Mouse (Mus musculus) kidney, postnatal 0 days (tissue): Measurements from ENCODE around the gene Boll. TPM values are rescaled to one million over a fixed set of nuclear protein-coding genes. Genes with fewer than 3 reads are reported as not detected.
A peak's percentile ranks its signal among the peaks of the same experiment; 100 is the strongest.

Source experiments
- ATAC-seq: fragments of 200-750 bp; cut with Nextera tagmentation; replicated peaks from 2 replicates; pipeline ENCODE4 v1.8.0; 2017; ENCODE audit warnings: low read depth, moderate number of reproducible peaks, moderate TSS enrichment, moderate library complexity; ENCODE audit not compliant: low FRiP score
- DNase-seq: peaks from one replicate; pipeline ENCODE4 v3.0.0-alpha.2; 2016; ENCODE audit warnings: low spot score
- H3K27ac ChIP-seq: fragments of 300-500 bp; sonication (generic); 2 replicates; pipeline ENCODE4 v1.5.1; 2014; ENCODE audit warnings: mild to moderate bottlenecking
- H3K27me3 ChIP-seq: fragments of 300-500 bp; sonication (generic); 2 replicates; pipeline ENCODE4 v1.6.1; 2014; ENCODE audit warnings: low read length, mixed read lengths; ENCODE audit not compliant: insufficient read depth
- H3K36me3 ChIP-seq: fragments of 300-500 bp; sonication (generic); 2 replicates; pipeline ENCODE4 v1.6.1; 2014; ENCODE audit warnings: low read length, mixed read lengths; ENCODE audit not compliant: insufficient read depth
- H3K4me1 ChIP-seq: fragments of 300-500 bp; sonication (generic); replicated peaks from 2 replicates; pipeline ENCODE4 v1.6.1; 2014; ENCODE audit warnings: antibody characterized with exemption, low read length, mixed read lengths; ENCODE audit not compliant: insufficient read depth
- H3K4me2 ChIP-seq: fragments of 300-500 bp; sonication (generic); 2 replicates; pipeline ENCODE4 v1.6.1; 2014; ENCODE audit warnings: mild to moderate bottlenecking, low read length, moderate library complexity, mixed read lengths
- H3K4me3 ChIP-seq: fragments of 300-500 bp; sonication (generic); replicated peaks from 2 replicates; pipeline ENCODE4 v1.5.1; 2014; ENCODE audit warnings: low read depth, low read length
- H3K9ac ChIP-seq: fragments of 300-500 bp; sonication (generic); 2 replicates; pipeline ENCODE4 v1.6.1; 2014; ENCODE audit warnings: low read depth, low read length
- H3K9me3 ChIP-seq: fragments of 300-500 bp; sonication (generic); replicated peaks from 2 replicates; pipeline ENCODE4 v1.6.1; 2016; ENCODE audit warnings: low read length, inconsistent platforms, mixed read lengths
- CTCF ChIP-seq: IDR thresholded peaks from 2 replicates; pipeline ENCODE4 v1.5.1; 2016; ENCODE audit warnings: antibody characterized with exemption, low read depth, mild to moderate bottlenecking, moderate library complexity
- WGBS: fragments of 180-500 bp; shearing (Covaris S2); extraction: QIAGEN DNeasy Blood & Tissue Kit; methylation state at CpG from one replicate; pipeline ENCODE4 v1.1.7; 2014; 5-methylcytosine and 5-hydroxymethylcytosine counted together
- polyA plus RNA-seq: library from polyadenylated mRNA; unstranded; fragments of >200 nt; fragmentation: Nextera tagmentation; extraction: Ambion mirVana; gene quantifications from 2 replicates; pipeline ENCODE4 v1.2.1, GENCODE M21; 2015

Boll gene
- polyA plus RNA-seq, 1 experiment from 2014 or later: 0.72 TPM

DNA sequence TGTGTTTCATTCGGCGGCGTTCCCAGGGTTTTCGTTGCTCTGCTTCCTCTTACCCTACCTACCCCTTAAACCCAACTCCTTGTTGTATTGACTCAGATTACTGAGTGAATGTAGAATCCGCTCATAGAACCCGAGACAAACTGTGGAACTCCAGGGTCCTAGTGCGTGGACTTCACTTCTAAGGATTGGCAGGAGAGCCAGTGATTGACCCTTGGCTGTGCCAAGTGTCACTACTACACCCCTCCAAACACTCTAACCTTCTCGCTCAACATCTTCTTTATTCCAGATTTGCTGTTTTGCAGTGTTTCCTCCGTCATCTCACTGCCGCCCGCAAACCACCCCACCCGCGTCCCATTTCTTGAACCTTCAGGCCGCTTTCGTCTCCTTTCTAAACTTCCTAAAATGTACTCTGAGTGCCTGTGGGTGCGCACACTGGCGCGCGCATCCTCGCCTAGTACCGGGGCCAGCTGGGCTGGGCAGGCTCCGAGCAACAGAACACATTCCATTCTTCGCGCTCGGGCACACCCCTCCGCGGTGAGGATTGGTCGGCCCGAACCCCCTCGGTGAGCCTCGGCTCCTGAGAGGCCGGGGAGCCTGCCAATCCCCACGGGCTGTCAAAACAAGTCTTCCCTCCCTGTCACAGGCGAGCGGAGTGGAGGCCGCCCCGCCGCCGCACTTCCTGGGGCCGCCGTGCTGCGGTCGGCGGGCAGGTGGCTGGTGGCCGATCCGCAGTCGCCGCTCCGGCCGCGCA is 42.2 kb upstream of the Boll start, which contains the start of gene Plcl1:
Plcl1 (plus strand) TSS at position 650 of the 751 bp plus-strand sequence.
- TF ChIP-seq CTCF: no peak
- H3K27ac ChIP-seq: peak within 1 kb of the TSS; percentile 75
- ATAC-seq: peak; percentile 99
- peaks cover 10% of the 10 kb centered on the region; the same call in 1 of the 2 replicates for H3K4me1 ChIP-seq
- H3K9me3 ChIP-seq: no peaks in the 10 kb centered on the region
- H3K4me2 ChIP-seq: peak within 1 kb of the TSS; percentile 98
- peak within 1 kb of the TSS; percentile 87 for H3K4me3 ChIP-seq
- WGBS: 3% methylated on average over 46 of the region's 51 CpGs
- no peaks in the 10 kb centered on the region for H3K36me3 ChIP-seq
- H3K27me3 ChIP-seq: no peaks in the 10 kb centered on the region
- peak within 1 kb of the TSS; percentile 63 for H3K9ac ChIP-seq
- peak; percentile 97 for DNase-seq

DNA sequence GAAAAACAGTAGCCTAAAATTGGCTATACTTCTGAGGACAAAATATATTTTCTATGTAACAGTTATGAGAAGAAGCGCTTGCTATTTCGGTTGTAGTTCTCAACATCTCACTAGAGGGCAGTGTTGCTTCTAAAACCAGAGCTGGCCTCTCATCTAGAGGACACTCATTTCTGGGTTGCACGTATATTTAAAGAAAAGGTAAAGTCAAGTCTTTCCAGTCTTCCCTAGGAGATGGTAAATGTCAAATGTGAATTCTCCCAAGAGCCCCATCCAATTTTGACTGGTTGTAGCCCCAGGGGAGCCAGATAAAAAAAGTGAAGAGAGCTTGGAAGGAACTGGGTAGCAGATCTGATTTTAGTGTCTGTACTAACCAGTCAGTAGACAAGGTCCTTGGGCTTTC is 41.2 kb upstream of the Boll start:
- H3K36me3 ChIP-seq: no peaks in the 10 kb centered on the region
- H3K27ac ChIP-seq: no peak overlapping the region
- H3K4me2 ChIP-seq: peak overlapping the region; percentile 98; the same call in 1 of the 2 replicates
- no peak for ATAC-seq
- peak; percentile 90 for TF ChIP-seq CTCF
- no peak overlapping the region for H3K4me3 ChIP-seq
- no peak overlapping the region for H3K9ac ChIP-seq
- 4% methylated on average over 3 of the region's 3 CpGs for WGBS
- H3K27me3 ChIP-seq: no peaks in the 10 kb centered on the region
- peak; percentile 87 for DNase-seq
- H3K9me3 ChIP-seq: no peaks in the 10 kb centered on the region
- peaks cover 10% of the 10 kb centered on the region; the same call in 1 of the 2 replicates for H3K4me1 ChIP-seq

DNA sequence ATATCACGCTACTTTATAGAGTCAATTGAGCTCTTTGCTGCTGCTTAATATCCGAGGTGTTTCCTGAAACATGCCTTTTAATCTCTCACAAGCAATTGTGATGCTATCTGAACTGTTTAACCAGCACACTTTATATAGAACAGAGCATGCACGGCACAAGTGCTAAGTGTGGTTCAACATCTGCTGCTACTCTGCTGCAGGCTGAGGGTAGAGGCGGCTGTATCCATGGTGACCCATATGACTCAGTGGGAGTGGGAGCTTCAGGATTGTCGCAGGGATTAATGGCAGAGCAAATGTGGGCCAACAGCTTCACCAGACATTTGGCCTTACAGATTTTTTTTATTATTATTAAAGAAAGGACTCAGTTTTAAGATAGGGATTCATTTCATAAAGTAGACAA is 36.6 kb upstream of the Boll start:
- H3K36me3 ChIP-seq: no peaks in the 10 kb centered on the region
- H3K9ac ChIP-seq: no peak overlapping the region
- no peak overlapping the region for H3K4me3 ChIP-seq
- DNase-seq (no peak), ATAC-seq (no peak)
- no peaks in the 10 kb centered on the region for H3K9me3 ChIP-seq
- H3K4me2 ChIP-seq: no peak overlapping the region
- H3K4me1 ChIP-seq: 0 out of 2 replicates have a peak, but pooled peaks cover 4% of the 10 kb centered on the region
- 43% methylated on average over 5 of the region's 5 CpGs for WGBS
- no peaks in the 10 kb centered on the region for H3K27me3 ChIP-seq
- H3K27ac ChIP-seq: no peak overlapping the region
- TF ChIP-seq CTCF: no peak

DNA sequence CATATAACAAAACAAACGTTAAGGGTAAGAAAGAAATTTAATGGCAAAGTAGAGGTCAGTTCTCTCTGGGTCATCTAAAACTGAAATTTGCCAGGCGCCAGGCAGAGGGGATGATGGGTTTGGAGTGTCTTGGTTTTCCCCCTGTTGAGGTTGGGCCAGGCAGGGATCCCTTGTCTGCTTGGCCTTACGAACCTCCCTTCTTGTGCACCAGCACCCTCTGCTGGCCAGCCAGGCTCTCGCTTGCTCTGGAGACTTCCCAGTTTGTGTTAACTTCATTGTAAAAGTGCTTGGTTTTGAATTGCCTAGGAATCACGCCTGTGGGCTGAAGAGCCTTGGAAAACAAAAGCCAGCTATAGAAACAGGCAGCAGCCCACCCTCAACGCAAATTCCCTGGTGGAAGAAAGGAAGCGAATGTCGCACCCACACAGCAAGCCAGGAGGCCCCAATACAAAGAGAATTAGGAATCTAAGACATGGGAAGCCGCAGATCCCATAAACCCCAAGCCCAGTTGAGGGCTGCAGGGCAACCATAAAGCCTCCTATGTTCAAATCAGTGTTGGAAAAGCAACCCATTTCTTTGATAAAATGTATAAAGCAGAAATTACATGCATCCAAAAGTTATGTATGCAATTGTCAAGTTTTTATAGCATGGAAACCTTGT is 20.0 kb upstream of the Boll start:
- Histone ChIP-seq H3K9me3 (no peaks in the 10 kb centered on the region), H3K4me3 (no peak overlapping the region), H3K4me2 (no peak overlapping the region), H3K4me1 (no peaks in the 10 kb centered on the region), H3K36me3 (no peaks in the 10 kb centered on the region), H3K9ac (no peak overlapping the region), H3K27ac (no peak overlapping the region), H3K27me3 (no peaks in the 10 kb centered on the region)
- DNase-seq: peak; percentile 89
- WGBS: 13% methylated on average over 9 of the region's 9 CpGs
- peak; percentile 65; the same call in 1 of the 2 replicates for ATAC-seq
- TF ChIP-seq CTCF: peak; percentile 94

DNA sequence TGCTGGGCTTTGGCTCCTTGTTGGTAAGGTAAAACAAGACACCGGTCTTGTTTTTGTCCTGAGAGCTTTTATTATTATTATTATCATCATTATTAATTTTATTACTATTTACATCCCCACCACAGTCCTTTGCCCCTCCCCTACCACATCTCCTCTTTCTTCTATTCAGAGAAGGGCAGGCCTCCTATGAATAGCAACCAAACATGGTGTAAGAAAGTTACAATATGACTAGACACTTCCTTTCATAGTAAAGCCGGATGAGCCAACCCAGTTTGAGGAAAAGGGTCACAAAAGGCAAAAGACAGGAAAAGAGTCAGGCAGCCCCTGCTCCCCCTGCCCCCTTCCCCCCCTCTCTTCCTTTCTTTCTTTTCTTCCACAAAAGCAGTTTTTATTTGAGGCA is 17.3 kb upstream of the Boll start:
- Histone ChIP-seq H3K4me2 (no peak overlapping the region), H3K36me3 (no peaks in the 10 kb centered on the region), H3K4me3 (no peak overlapping the region), H3K27me3 (no peaks in the 10 kb centered on the region), H3K27ac (no peak overlapping the region), H3K9ac (no peak overlapping the region), H3K4me1 (no peaks in the 10 kb centered on the region), H3K9me3 (no peaks in the 10 kb centered on the region)
- DNase-seq (no peak), ATAC-seq (no peak)
- no peak for TF ChIP-seq CTCF
- 67% methylated on average over 2 of the region's 2 CpGs for WGBS

DNA sequence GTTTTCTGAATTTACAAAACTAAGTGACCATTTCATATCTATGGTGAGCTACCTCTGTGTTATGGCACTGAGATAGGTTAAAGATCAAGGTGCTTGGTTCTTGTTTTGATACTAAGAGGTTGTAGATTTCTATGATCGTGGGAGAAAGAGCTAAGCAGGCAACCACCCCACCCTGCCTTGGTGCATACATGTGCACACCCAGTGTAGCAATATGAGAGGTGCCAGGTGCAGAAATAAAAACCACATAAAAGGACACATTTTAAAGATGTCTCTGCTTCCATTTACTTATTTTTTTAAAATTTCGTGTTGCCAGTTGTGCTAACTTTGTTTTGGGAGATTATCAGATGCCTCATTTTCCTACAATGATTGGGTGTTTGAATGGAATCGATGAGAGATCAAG is 9.4 kb upstream of the Boll start:
- TF ChIP-seq CTCF: no peak
- Histone ChIP-seq H3K27me3 (no peaks in the 10 kb centered on the region), H3K4me2 (no peak overlapping the region), H3K4me3 (no peak overlapping the region), H3K27ac (no peak overlapping the region), H3K9ac (no peak overlapping the region), H3K36me3 (no peaks in the 10 kb centered on the region), H3K9me3 (no peaks in the 10 kb centered on the region), H3K4me1 (no peaks in the 10 kb centered on the region)
- 85% methylated on average over 3 of the region's 3 CpGs for WGBS
- no peak for ATAC-seq
- DNase-seq: no peak
